Mouse (Mus musculus): ENCODE results near the gene Slamf7. TPM values are rescaled to one million over a fixed set of nuclear protein-coding genes. Genes with fewer than 3 reads are reported as not detected.
"Not testable (repeated sequence)": the region's sequence is repeated elsewhere in the genome, so short reads cannot be mapped to it uniquely, and the experiment has no call there.

Gene Slamf7
- not detected in 2 replicates for polyA plus RNA-seq (2015; fragmentation: Nextera tagmentation; extraction: Ambion mirVana)

GRCm38 (mm10) chr1:171652734-171653133 is at the start of gene Slamf7:
Gene Slamf7 (minus strand): TSS chr1:171653035.
- H3K9ac ChIP-seq = no peak within 1 kb of the TSS
- 93% methylated on average over 5 of the region's 5 CpGs for WGBS

GRCm38 (mm10) chr1:171698983-171699382 is 46.1 kb upstream of the Slamf7 start:
- Histone ChIP-seq H3K4me3 (no peak overlapping the region), H3K27me3 (no peaks in the 10 kb centered on the region), H3K4me2 (no peak overlapping the region), H3K9me3 (no peaks in the 10 kb centered on the region), H3K27ac (no peak overlapping the region), H3K4me1 (replicated peaks) (no peaks in the 10 kb centered on the region), H3K9ac (no peak overlapping the region), H3K36me3 (no peaks in the 10 kb centered on the region)
- WGBS = 23% methylated on average over 6 of the region's 6 CpGs
- ATAC-seq (ENCODE audit: low FRiP score) = no peak

More at GRCm38 (mm10) chr1:171652734-171653133, at the start of gene Slamf7:
- no peak for ATAC-seq (ENCODE audit: low FRiP score)
- H3K4me3 ChIP-seq = no peak within 1 kb of the TSS
- no peak within 1 kb of the TSS for H3K27ac ChIP-seq
- H3K36me3 ChIP-seq = no peaks in the 10 kb centered on the region
- H3K4me2 ChIP-seq = no peak within 1 kb of the TSS
- no peaks in the 10 kb centered on the region for H3K9me3 ChIP-seq
- H3K27me3 ChIP-seq = no peaks in the 10 kb centered on the region
- no peaks in the 10 kb centered on the region for H3K4me1 ChIP-seq (replicated peaks)

- H3K27me3 ChIP-seq = no peaks in the 10 kb centered on the region
- ATAC-seq (ENCODE audit: low FRiP score) = no peak
- no peaks in the 10 kb centered on the region for H3K4me1 ChIP-seq (replicated peaks)
- H3K27ac ChIP-seq = no peak overlapping the region
- WGBS = 94% methylated on average over 1 of the region's 1 CpGs
- no peaks in the 10 kb centered on the region for H3K36me3 ChIP-seq
- no peak overlapping the region for H3K4me3 ChIP-seq
- H3K9me3 ChIP-seq = no peaks in the 10 kb centered on the region
- H3K9ac ChIP-seq = no peak overlapping the region
- no peak overlapping the region for H3K4me2 ChIP-seq
Observed at GRCm38 (mm10) chr1:171693918-171694317, 41.1 kb upstream of the Slamf7 start.

GRCm38 (mm10) chr1:171687320-171687719 is 34.5 kb upstream of the Slamf7 start:
- Histone ChIP-seq H3K9ac (no peak overlapping the region), H3K9me3 (no peaks in the 10 kb centered on the region), H3K27ac (no peak overlapping the region), H3K4me1 (replicated peaks) (no peaks in the 10 kb centered on the region), H3K4me2 (no peak overlapping the region), H3K36me3 (no peaks in the 10 kb centered on the region), H3K4me3 (no peak overlapping the region), H3K27me3 (no peaks in the 10 kb centered on the region)
- no peak for ATAC-seq (ENCODE audit: low FRiP score)
- 89% methylated on average over 4 of the region's 4 CpGs for WGBS

- no peak for ATAC-seq (ENCODE audit: low FRiP score)
- Histone ChIP-seq H3K4me2 (no peak overlapping the region), H3K9ac (no peak overlapping the region), H3K27me3 (no peaks in the 10 kb centered on the region), H3K4me1 (replicated peaks) (no peaks in the 10 kb centered on the region), H3K9me3 (no peaks in the 10 kb centered on the region), H3K4me3 (no peak overlapping the region), H3K27ac (no peak overlapping the region), H3K36me3 (no peaks in the 10 kb centered on the region)
- WGBS = 93% methylated on average over 9 of the region's 9 CpGs
Observed at GRCm38 (mm10) chr1:171684923-171685322, 32.1 kb upstream of the Slamf7 start.

- Histone ChIP-seq H3K9me3 (no peaks in the 10 kb centered on the region), H3K4me1 (replicated peaks) (no peaks in the 10 kb centered on the region), H3K36me3 (no peaks in the 10 kb centered on the region), H3K27ac (no peak within 1 kb of the TSS), H3K9ac (no peak within 1 kb of the TSS), H3K27me3 (no peaks in the 10 kb centered on the region), H3K4me2 (no peak within 1 kb of the TSS), H3K4me3 (no peak within 1 kb of the TSS)
- no peak for ATAC-seq (ENCODE audit: low FRiP score)
- WGBS = 93% methylated on average over 14 of the region's 14 CpGs
Observed at GRCm38 (mm10) chr1:171681531-171682299, 28.9 kb upstream of the Slamf7 start, which contains the start of gene Cd48. Gene Cd48 (plus strand): TSS chr1:171682009.

- Histone ChIP-seq H3K27me3 (no peaks in the 10 kb centered on the region), H3K9ac (no peak overlapping the region), H3K36me3 (no peaks in the 10 kb centered on the region), H3K4me1 (replicated peaks) (no peaks in the 10 kb centered on the region), H3K4me2 (no peak overlapping the region), H3K4me3 (no peak overlapping the region), H3K27ac (no peak overlapping the region), H3K9me3 (no peaks in the 10 kb centered on the region)
- no peak for ATAC-seq (ENCODE audit: low FRiP score)
- 93% methylated on average over 7 of the region's 7 CpGs for WGBS
Observed at GRCm38 (mm10) chr1:171681009-171681408, 28.2 kb upstream of the Slamf7 start.

GRCm38 (mm10) chr1:171677721-171678120 is 24.9 kb upstream of the Slamf7 start:
- no peak for ATAC-seq (ENCODE audit: low FRiP score)
- H3K9me3 ChIP-seq = no peaks in the 10 kb centered on the region
- no peaks in the 10 kb centered on the region for H3K4me1 ChIP-seq (replicated peaks)
- no peaks in the 10 kb centered on the region for H3K27me3 ChIP-seq
- H3K36me3 ChIP-seq = no peaks in the 10 kb centered on the region
- WGBS = 90% methylated on average over 1 of the region's 1 CpGs
- H3K4me3 ChIP-seq = no peak overlapping the region
- H3K4me2 ChIP-seq = no peak overlapping the region
- no peak overlapping the region for H3K27ac ChIP-seq
- H3K9ac ChIP-seq = no peak overlapping the region

GRCm38 (mm10) chr1:171674467-171674866 is 21.6 kb upstream of the Slamf7 start:
- no peak overlapping the region for H3K9ac ChIP-seq
- no peak for ATAC-seq (ENCODE audit: low FRiP score)
- H3K4me1 ChIP-seq (replicated peaks) = no peaks in the 10 kb centered on the region
- WGBS = 86% methylated on average over 1 of the region's 1 CpGs
- no peak overlapping the region for H3K4me3 ChIP-seq
- H3K36me3 ChIP-seq = no peaks in the 10 kb centered on the region
- H3K27ac ChIP-seq = no peak overlapping the region
- H3K27me3 ChIP-seq = no peaks in the 10 kb centered on the region
- H3K9me3 ChIP-seq = no peaks in the 10 kb centered on the region
- no peak overlapping the region for H3K4me2 ChIP-seq

- Histone ChIP-seq H3K4me3 (no peak overlapping the region), H3K4me2 (no peak overlapping the region), H3K36me3 (no peaks in the 10 kb centered on the region), H3K27me3 (no peaks in the 10 kb centered on the region), H3K27ac (no peak overlapping the region), H3K9ac (no peak overlapping the region), H3K9me3 (no peaks in the 10 kb centered on the region), H3K4me1 (replicated peaks) (no peaks in the 10 kb centered on the region)
- WGBS = 72% methylated on average over 5 of the region's 5 CpGs
- ATAC-seq (ENCODE audit: low FRiP score) = no peak
Observed at GRCm38 (mm10) chr1:171672854-171673475, 20.1 kb upstream of the Slamf7 start.

- not testable (repeated sequence) for H3K9me3 ChIP-seq; ATAC-seq (ENCODE audit: low FRiP score)
- WGBS = 89% methylated on average over 2 of the region's 2 CpGs
Observed at GRCm38 (mm10) chr1:171672451-171672850, 19.6 kb upstream of the Slamf7 start.

GRCm38 (mm10) chr1:171667160-171667559 is 14.3 kb upstream of the Slamf7 start:
- H3K27me3 ChIP-seq = no peaks in the 10 kb centered on the region
- H3K4me2 ChIP-seq = no peak overlapping the region
- no peaks in the 10 kb centered on the region for H3K9me3 ChIP-seq
- no peak overlapping the region for H3K27ac ChIP-seq
- H3K9ac ChIP-seq = no peak overlapping the region
- ATAC-seq (ENCODE audit: low FRiP score) = no peak
- 81% methylated on average over 1 of the region's 1 CpGs for WGBS
- no peak overlapping the region for H3K4me3 ChIP-seq
- no peaks in the 10 kb centered on the region for H3K36me3 ChIP-seq
- H3K4me1 ChIP-seq (replicated peaks) = no peaks in the 10 kb centered on the region

More at GRCm38 (mm10) chr1:171672451-171672850, 19.6 kb upstream of the Slamf7 start:
- H3K36me3 ChIP-seq; H3K4me3 ChIP-seq; H3K27ac ChIP-seq; H3K9ac ChIP-seq; H3K4me1 ChIP-seq (replicated peaks); H3K4me2 ChIP-seq; H3K27me3 ChIP-seq: not testable (repeated sequence)

GRCm38 (mm10) chr1:171666350-171666749 is 13.5 kb upstream of the Slamf7 start:
- no peak for ATAC-seq (ENCODE audit: low FRiP score)
- no peaks in the 10 kb centered on the region for H3K9me3 ChIP-seq
- H3K36me3 ChIP-seq = no peaks in the 10 kb centered on the region
- H3K9ac ChIP-seq = no peak overlapping the region
- WGBS = 88% methylated on average over 6 of the region's 6 CpGs
- no peak overlapping the region for H3K4me2 ChIP-seq
- no peak overlapping the region for H3K27ac ChIP-seq
- no peaks in the 10 kb centered on the region for H3K4me1 ChIP-seq (replicated peaks)
- no peaks in the 10 kb centered on the region for H3K27me3 ChIP-seq
- no peak overlapping the region for H3K4me3 ChIP-seq

All from hindbrain, embryonic 13.5 days (tissue).